Mouse (Mus musculus): Measurements from ENCODE around the gene Rfx7. TPM values are rescaled to one million over a fixed set of nuclear protein-coding genes. Genes with fewer than 3 reads are reported as not detected.
"Not testable (repeated sequence)": the region's sequence is repeated elsewhere in the genome, so short reads cannot be mapped to it uniquely, and the experiment has no call there.

Rfx7 gene
- total and polyA plus RNA-seq, 2 experiments from 2014 or later, result 3.1 to 18.9 TPM

- TF ChIP-seq EP300 (IDR thresholded peaks at IDR 0.05; ENCODE audit: low read depth) (no peak), CTCF (IDR thresholded peaks at IDR 0.05; ENCODE audit: low read depth) (peak; percentile 27)
- DNase-seq (ENCODE audit: low spot score) (no peak), ATAC-seq (ENCODE audit: insufficient read depth, low read depth) (no peak)
- Histone ChIP-seq H3K27me3 (ENCODE audit: control insufficient read depth, insufficient read depth, low read length) (no peaks in the 10 kb centered on the region), H3K4me1 (ENCODE audit: control insufficient read depth, insufficient read depth) (peaks cover 19% of the 10 kb centered on the region), H3K4me2 (ENCODE audit: low read depth, low read length) (peak overlapping the region; percentile 80), H3K27ac (ENCODE audit: low read depth) (peak overlapping the region; percentile 100), H3K9me3 (replicated peaks; ENCODE audit: control insufficient read depth, low read length) (no peaks in the 10 kb centered on the region), H3K4me3 (ENCODE audit: low read depth, low read length) (peak overlapping the region; percentile 99), H3K9ac (replicated peaks; ENCODE audit: low read depth, low read length) (peak overlapping the region; percentile 100), H3K36me3 (replicated peaks; ENCODE audit: control insufficient read depth, insufficient read depth, low read length) (peaks cover 40% of the 10 kb centered on the region)
- 23% methylated on average over 12 of the region's 12 CpGs for whole genome bisulfite sequencing
These were observed 132.6 kb downstream of the Rfx7 start for GRCm38 (mm10) chr9:72664409-72665351.

GRCm38 (mm10) chr9:72665517-72665916 lies 133.5 kb downstream of the Rfx7 start:
- peak overlapping the region; percentile 100 for H3K27ac ChIP-seq (ENCODE audit: low read depth)
- H3K9ac ChIP-seq (replicated peaks; ENCODE audit: low read depth, low read length), result no peak overlapping the region
- H3K4me2 ChIP-seq (ENCODE audit: low read depth, low read length), result peak overlapping the region; percentile 80
- H3K9me3 ChIP-seq (replicated peaks; ENCODE audit: control insufficient read depth, low read length), result no peaks in the 10 kb centered on the region
- TF ChIP-seq EP300 (IDR thresholded peaks at IDR 0.05; ENCODE audit: low read depth) (no peak), CTCF (IDR thresholded peaks at IDR 0.05; ENCODE audit: low read depth) (no peak)
- H3K4me1 ChIP-seq (ENCODE audit: control insufficient read depth, insufficient read depth), result peaks cover 19% of the 10 kb centered on the region
- H3K27me3 ChIP-seq (ENCODE audit: control insufficient read depth, insufficient read depth, low read length), result no peaks in the 10 kb centered on the region
- ATAC-seq (ENCODE audit: insufficient read depth, low read depth) (no peak), DNase-seq (ENCODE audit: low spot score) (no peak)
- H3K4me3 ChIP-seq (ENCODE audit: low read depth, low read length), result no peak overlapping the region
- WGBS, result 41% methylated on average over 7 of the region's 7 CpGs
- H3K36me3 ChIP-seq (replicated peaks; ENCODE audit: control insufficient read depth, insufficient read depth, low read length), result peaks cover 48% of the 10 kb centered on the region

GRCm38 (mm10) chr9:72666352-72667021 lies 134.4 kb downstream of the Rfx7 start:
- ATAC-seq (ENCODE audit: insufficient read depth, low read depth); DNase-seq (ENCODE audit: low spot score); H3K27me3 ChIP-seq (ENCODE audit: control insufficient read depth, insufficient read depth, low read length); H3K27ac ChIP-seq (ENCODE audit: low read depth); H3K9me3 ChIP-seq (replicated peaks; ENCODE audit: control insufficient read depth, low read length); H3K4me3 ChIP-seq (ENCODE audit: low read depth, low read length); H3K9ac ChIP-seq (replicated peaks; ENCODE audit: low read depth, low read length); H3K4me2 ChIP-seq (ENCODE audit: low read depth, low read length): not testable (repeated sequence)
- H3K36me3 ChIP-seq (replicated peaks; ENCODE audit: control insufficient read depth, insufficient read depth, low read length), result peaks cover 54% of the 10 kb centered on the region
- H3K4me1 ChIP-seq (ENCODE audit: control insufficient read depth, insufficient read depth), result peaks cover 19% of the 10 kb centered on the region
- WGBS, result 58% methylated on average over 6 of the region's 8 CpGs

DNA sequence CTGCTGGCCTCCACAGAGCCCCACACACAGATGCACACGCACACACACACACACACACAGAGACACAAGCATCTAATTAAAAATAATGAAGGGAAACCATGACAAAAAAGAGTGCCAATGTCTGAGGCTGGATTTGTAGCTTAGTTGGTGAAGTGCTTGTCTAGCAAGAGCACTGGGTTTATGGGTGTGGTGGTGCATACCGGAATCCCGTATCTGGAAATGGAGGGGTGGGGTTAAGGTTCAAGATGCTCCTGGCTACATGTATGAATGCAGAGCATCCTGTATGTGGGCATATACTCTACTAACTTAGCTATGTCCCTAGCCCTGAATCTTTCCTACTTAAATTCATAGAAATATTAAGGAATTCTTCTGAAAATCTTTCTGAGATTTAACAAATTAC lies 135.1 kb downstream of the Rfx7 start:
- Histone ChIP-seq H3K9me3 (replicated peaks; ENCODE audit: control insufficient read depth, low read length) (no peaks in the 10 kb centered on the region), H3K9ac (replicated peaks; ENCODE audit: low read depth, low read length) (no peak overlapping the region), H3K27ac (ENCODE audit: low read depth) (no peak overlapping the region), H3K4me1 (ENCODE audit: control insufficient read depth, insufficient read depth) (peaks cover 19% of the 10 kb centered on the region), H3K36me3 (replicated peaks; ENCODE audit: control insufficient read depth, insufficient read depth, low read length) (peaks cover 59% of the 10 kb centered on the region), H3K27me3 (ENCODE audit: control insufficient read depth, insufficient read depth, low read length) (no peaks in the 10 kb centered on the region), H3K4me3 (ENCODE audit: low read depth, low read length) (no peak overlapping the region), H3K4me2 (ENCODE audit: low read depth, low read length) (no peak overlapping the region)
- TF ChIP-seq EP300 (IDR thresholded peaks at IDR 0.05; ENCODE audit: low read depth) (no peak), CTCF (IDR thresholded peaks at IDR 0.05; ENCODE audit: low read depth) (no peak)
- 57% methylated on average over 3 of the region's 3 CpGs for WGBS
- DNase-seq (ENCODE audit: low spot score), result no peak
- ATAC-seq (ENCODE audit: insufficient read depth, low read depth), result no peak

DNA sequence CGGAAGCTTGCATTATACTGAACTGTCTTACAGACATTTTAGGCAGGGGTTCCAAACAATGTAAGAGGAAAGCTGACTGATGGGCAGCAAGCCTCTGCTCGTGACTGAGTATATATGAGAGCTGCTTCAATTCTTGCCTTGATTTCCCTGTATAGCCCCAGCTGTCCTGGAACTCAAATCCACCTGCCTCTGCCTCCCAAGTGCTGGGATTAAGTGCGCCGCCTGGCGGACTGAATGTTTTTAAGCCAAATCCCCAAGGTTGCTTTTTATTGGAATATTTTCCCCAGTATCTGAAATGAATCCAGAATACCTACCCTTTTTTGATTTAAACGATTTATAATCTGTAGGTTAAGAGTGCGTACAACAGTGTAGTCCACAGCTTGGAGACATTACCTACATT lies 137.3 kb downstream of the Rfx7 start:
- peaks cover 71% of the 10 kb centered on the region for H3K36me3 ChIP-seq (replicated peaks; ENCODE audit: control insufficient read depth, insufficient read depth, low read length)
- no peak overlapping the region for H3K9ac ChIP-seq (replicated peaks; ENCODE audit: low read depth, low read length)

More for the DNA sequence above, 137.3 kb downstream of the Rfx7 start:
- WGBS, result 77% methylated on average over 7 of the region's 7 CpGs
- no peak overlapping the region for H3K4me2 ChIP-seq (ENCODE audit: low read depth, low read length)
- H3K27ac ChIP-seq (ENCODE audit: low read depth), result no peak overlapping the region
- no peak for TF ChIP-seq EP300 (IDR thresholded peaks at IDR 0.05; ENCODE audit: low read depth)
- peak; percentile 9; the same call in 1 of the 2 replicates for TF ChIP-seq CTCF (IDR thresholded peaks at IDR 0.05; ENCODE audit: low read depth)
- DNase-seq (ENCODE audit: low spot score) (no peak), ATAC-seq (ENCODE audit: insufficient read depth, low read depth) (no peak)
- H3K9me3 ChIP-seq (replicated peaks; ENCODE audit: control insufficient read depth, low read length), result no peaks in the 10 kb centered on the region
- no peak overlapping the region for H3K4me3 ChIP-seq (ENCODE audit: low read depth, low read length)
- peaks cover 19% of the 10 kb centered on the region for H3K4me1 ChIP-seq (ENCODE audit: control insufficient read depth, insufficient read depth)
- no peaks in the 10 kb centered on the region for H3K27me3 ChIP-seq (ENCODE audit: control insufficient read depth, insufficient read depth, low read length)
